Mouse (Mus musculus): ENCODE data around the gene Ric3.

Ric3 gene

GRCm38 (mm10) chr7:109000315-109000954, 82.7 kb downstream of the Ric3 start:
- DNase-seq (ENCODE audit: low read depth, low spot score), result no peak

DNA sequence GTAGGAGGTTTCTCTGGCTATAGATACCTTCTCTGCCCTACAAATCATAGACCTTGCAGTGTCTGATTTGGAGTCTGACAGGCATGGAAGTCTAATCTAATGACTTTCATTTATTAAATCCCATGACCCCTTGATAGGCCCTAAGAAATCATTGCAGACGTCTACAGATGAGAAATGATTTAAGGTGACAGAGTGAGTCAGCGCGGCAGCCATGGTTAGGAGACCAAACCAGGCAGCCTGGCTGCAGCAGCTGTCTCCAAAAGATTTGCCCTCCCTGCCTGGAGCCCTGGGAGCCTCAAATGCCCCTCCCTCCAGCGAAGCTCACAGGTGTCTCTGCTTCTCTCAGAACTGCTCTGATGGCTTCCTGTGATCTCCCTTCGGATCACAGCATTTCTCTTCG, 87.0 kb downstream of the Ric3 start:
- no peak for DNase-seq (ENCODE audit: low read depth, low spot score)

DNA sequence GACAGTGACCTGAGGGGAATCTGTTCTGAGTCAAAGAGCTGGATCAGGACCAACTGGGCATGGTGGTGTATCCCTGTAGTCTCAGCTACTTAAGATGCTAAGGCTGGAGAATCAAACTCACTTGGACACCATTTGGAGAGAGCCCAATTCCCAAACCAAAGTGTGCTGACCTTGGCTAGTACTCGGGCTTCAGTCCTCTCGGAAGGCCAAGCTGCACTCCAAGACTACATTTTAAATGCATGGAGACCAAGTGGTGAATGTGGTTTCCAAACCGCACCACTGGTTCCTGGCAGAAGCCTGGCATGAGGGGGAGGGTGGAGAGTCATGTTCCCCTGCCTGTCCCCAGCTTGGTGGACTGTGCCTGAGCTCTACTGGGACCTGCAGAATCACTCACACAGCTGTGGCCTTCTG, 89.2 kb downstream of the Ric3 start:
- no peak for DNase-seq (ENCODE audit: low read depth, low spot score)

GRCm38 (mm10) chr7:108993230-108993629, 89.9 kb downstream of the Ric3 start:
- no peak for DNase-seq (ENCODE audit: low read depth, low spot score)

GRCm38 (mm10) chr7:108991207-108991606, 91.9 kb downstream of the Ric3 start:
- no peak for DNase-seq (ENCODE audit: low read depth, low spot score)

GRCm38 (mm10) chr7:108985934-108986708, 97.0 kb downstream of the Ric3 start:
- DNase-seq (ENCODE audit: low read depth, low spot score), result no peak
